Mouse (Mus musculus): Measurements from ENCODE around the gene Psmc5.

GRCm38 (mm10) chr11:106286206-106286605 is 30.3 kb downstream of the Psmc5 start:
- TF ChIP-seq CTCF (IDR thresholded peaks at IDR 0.05; ENCODE audit: low read depth) (no peak), EP300 (IDR thresholded peaks at IDR 0.05; ENCODE audit: low read depth) (no peak)

All from liver, postnatal 0 days (tissue).